Mouse (Mus musculus): ENCODE results near the gene Mgll. TPM values are rescaled to one million over a fixed set of nuclear protein-coding genes. Genes with fewer than 3 reads are reported as not detected.

Gene Mgll
- total and polyA plus RNA-seq, 3 experiments, result 88.7 to 146 (median 102) TPM

DNA sequence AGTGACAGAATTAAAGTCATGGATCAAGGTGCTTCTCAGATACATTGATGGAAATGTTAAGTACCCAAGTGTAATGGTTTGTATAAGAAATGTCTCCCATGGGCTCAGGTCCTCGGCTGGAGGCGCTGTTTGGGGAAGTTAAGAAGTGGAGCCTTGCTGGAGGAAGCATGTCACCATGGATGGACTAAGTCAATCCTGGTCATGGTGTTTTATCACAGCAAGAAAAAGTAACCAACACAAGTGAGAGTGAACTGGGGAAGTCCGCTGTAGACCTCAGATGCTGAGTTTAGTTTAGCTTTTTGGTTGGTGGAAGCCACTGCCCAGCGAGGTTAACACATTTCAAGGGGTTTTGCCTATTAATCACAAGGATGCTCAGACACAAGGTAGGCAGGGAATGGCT, 105.4 kb downstream of the Mgll start:
- no peaks in the 10 kb centered on the region for H3K36me3 ChIP-seq (ENCODE audit: control insufficient read depth, insufficient read depth, low read length)
- intact Hi-C loops (cut with DNase I), result no loop called here
- DNase-seq, result no peak
- no peaks in the 10 kb centered on the region for H3K79me2 ChIP-seq (replicated peaks; ENCODE audit: control insufficient read depth, insufficient read depth, low read length)
- H3K4me3 ChIP-seq, result no peak overlapping the region
- no peaks in the 10 kb centered on the region for H3K27me3 ChIP-seq (ENCODE audit: control insufficient read depth, insufficient read depth, low read length)
- H3K27ac ChIP-seq, result no peak overlapping the region
- TF ChIP-seq CTCF (IDR thresholded peaks at IDR 0.05) (no peak), EP300 (IDR thresholded peaks at IDR 0.05; ENCODE audit: insufficient read depth, low read depth, low read length) (no peak), POLR2A (IDR thresholded peaks at IDR 0.05; ENCODE audit: insufficient read depth, low read depth, low read length) (no peak)
- H3K9ac ChIP-seq (ENCODE audit: low read depth, low read length), result no peak overlapping the region
- whole genome bisulfite sequencing, result 88% methylated on average over 4 of the region's 4 CpGs
- H3K4me1 ChIP-seq (ENCODE audit: control insufficient read depth, insufficient read depth, low read length), result peaks cover 3% of the 10 kb centered on the region; the same call in 1 of the 2 replicates

DNA sequence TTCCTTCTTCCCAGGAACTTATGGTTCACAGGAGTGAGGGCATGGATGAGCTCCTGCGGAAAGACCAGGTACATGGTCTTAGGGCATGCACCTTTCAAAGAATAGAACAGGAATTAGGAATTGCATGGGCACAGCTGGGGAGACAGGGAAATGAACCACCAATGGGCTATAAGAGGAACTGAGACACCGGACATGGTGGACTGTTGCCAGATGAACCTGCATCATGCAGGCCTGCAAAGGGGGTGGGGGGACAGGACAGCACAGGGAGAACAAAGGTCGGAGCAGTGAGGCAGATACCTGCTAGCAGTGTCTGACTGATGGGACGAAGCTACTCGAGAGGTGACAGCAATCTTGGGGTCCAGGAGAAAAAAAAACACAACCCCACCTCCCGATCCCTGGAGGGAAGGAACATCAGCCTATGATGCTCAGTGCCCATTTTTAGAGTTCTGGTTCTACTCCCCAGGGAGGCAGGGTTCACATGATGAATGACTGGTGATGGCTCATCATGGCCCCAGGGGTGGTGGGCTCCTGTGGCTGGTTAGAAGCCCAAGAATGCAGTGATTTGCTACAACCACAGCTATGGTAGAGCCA, 106.0 kb downstream of the Mgll start:
- Histone ChIP-seq H3K27me3 (ENCODE audit: control insufficient read depth, insufficient read depth, low read length) (no peaks in the 10 kb centered on the region), H3K27ac (no peak overlapping the region), H3K4me1 (ENCODE audit: control insufficient read depth, insufficient read depth, low read length) (peaks cover 3% of the 10 kb centered on the region; the same call in 1 of the 2 replicates), H3K4me3 (no peak overlapping the region), H3K9ac (ENCODE audit: low read depth, low read length) (no peak overlapping the region), H3K36me3 (ENCODE audit: control insufficient read depth, insufficient read depth, low read length) (no peaks in the 10 kb centered on the region), H3K79me2 (replicated peaks; ENCODE audit: control insufficient read depth, insufficient read depth, low read length) (no peaks in the 10 kb centered on the region)
- WGBS, result 69% methylated on average over 6 of the region's 6 CpGs
- no peak for DNase-seq
- TF ChIP-seq EP300 (IDR thresholded peaks at IDR 0.05; ENCODE audit: insufficient read depth, low read depth, low read length) (no peak), CTCF (IDR thresholded peaks at IDR 0.05) (no peak), POLR2A (IDR thresholded peaks at IDR 0.05; ENCODE audit: insufficient read depth, low read depth, low read length) (no peak)
- intact Hi-C loops (cut with DNase I), result loop anchor here (5.0 kb wide), 2 partner anchors 198 to 283 kb away; no protein-coding TSS in a partner anchor

DNA sequence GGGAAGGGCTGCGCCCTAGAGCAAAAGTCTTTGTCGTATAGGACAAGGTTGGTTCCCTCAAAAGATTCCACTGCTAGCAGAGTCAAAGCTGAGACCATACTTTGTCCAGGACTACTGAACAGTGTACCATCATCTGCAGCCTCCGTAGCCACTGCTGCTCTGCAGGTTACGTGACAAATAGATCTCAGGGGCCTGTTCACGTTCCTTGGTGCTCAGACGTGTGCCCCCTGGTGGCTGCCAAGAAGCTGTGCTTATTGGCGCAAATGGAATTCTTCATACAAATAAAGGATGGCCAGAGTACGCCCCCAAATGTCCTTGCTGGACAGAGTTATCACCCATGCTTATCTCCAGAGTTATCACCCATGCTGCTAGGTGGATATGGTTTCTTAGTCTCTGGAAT, 107.2 kb downstream of the Mgll start:
- peaks cover 3% of the 10 kb centered on the region; the same call in 1 of the 2 replicates for H3K4me1 ChIP-seq (ENCODE audit: control insufficient read depth, insufficient read depth, low read length)
- DNase-seq, result peak; percentile 71 to 73
- no peaks in the 10 kb centered on the region for H3K79me2 ChIP-seq (replicated peaks; ENCODE audit: control insufficient read depth, insufficient read depth, low read length)
- no peak overlapping the region for H3K27ac ChIP-seq
- H3K9ac ChIP-seq (ENCODE audit: low read depth, low read length), result no peak overlapping the region
- no peaks in the 10 kb centered on the region for H3K36me3 ChIP-seq (ENCODE audit: control insufficient read depth, insufficient read depth, low read length)
- H3K4me3 ChIP-seq, result no peak overlapping the region
- 22% methylated on average over 8 of the region's 8 CpGs for WGBS
- H3K27me3 ChIP-seq (ENCODE audit: control insufficient read depth, insufficient read depth, low read length), result no peaks in the 10 kb centered on the region
- TF ChIP-seq CTCF (IDR thresholded peaks at IDR 0.05) (peak; percentile 92), POLR2A (IDR thresholded peaks at IDR 0.05; ENCODE audit: insufficient read depth, low read depth, low read length) (no peak), EP300 (IDR thresholded peaks at IDR 0.05; ENCODE audit: insufficient read depth, low read depth, low read length) (peak; percentile 61; the same call in 1 of the 2 replicates)
- intact Hi-C loops (cut with DNase I), result loop anchor here (1.0 to 5.0 kb wide), 3 partner anchors 199 to 284 kb away; no protein-coding TSS in a partner anchor

DNA sequence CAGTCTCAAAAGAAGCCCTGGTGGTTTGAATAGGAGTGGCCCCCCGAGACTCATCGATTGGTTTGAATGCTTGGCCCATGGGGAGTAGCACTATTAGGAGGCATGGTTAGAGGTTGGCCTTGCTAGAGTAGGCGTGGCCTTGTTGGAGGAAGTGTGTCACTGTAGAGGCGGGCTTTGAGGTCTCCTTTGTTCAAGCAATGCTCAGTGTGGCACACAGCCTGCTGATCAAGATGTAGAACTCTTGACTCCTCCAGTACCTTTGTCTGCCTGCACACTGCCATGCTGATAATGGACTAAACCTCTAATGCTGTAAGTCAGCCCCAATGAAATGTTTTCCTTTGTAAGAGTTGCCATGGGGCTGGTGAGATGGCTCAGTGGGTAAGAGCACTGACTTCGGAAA, 108.5 kb downstream of the Mgll start:
- TF ChIP-seq CTCF (IDR thresholded peaks at IDR 0.05) (no peak), EP300 (IDR thresholded peaks at IDR 0.05; ENCODE audit: insufficient read depth, low read depth, low read length) (no peak), POLR2A (IDR thresholded peaks at IDR 0.05; ENCODE audit: insufficient read depth, low read depth, low read length) (no peak)

DNA sequence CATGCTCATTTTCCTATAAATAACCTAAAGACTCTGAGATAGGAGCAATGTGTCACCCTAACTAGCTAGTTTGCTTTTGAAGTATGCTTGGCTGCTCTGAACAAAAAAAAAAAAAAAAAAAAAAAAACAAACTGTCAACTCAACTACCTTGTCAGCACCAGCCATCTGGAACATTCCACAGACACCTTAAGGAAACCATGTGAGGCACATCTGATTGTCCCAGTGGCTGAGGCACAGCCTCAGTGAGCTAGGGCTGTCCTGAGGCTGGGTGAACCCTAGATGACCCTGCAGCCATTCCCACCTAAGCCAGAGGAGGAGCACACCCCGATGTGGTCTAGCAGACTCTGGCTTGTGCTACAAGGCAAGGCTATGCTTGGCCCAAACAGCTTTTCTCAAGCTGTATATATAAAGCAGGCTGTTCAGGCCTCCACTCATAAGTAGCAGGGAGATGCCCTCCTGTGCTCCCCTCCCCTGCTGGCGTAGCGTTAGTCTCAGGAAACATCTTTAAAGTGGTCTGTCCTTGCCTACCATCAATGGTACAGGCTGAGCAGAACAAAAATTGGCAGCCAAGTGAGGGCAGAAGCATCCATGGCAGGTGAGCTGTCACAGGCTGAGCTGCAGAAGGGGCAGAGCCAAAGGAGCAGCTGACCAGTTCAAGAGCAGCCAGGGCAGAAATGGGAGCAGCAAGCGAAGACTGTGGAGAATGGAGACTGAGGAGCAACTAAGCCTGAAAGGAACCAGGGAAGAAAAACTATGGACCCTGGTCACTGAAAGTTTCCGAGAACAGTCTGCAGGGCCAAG, 109.3 kb downstream of the Mgll start:
- no peak overlapping the region for H3K27ac ChIP-seq
- intact Hi-C loops (cut with DNase I), result loop anchor here (5.0 kb wide), 2 partner anchors 201 to 286 kb away; no protein-coding TSS in a partner anchor
- TF ChIP-seq EP300 (IDR thresholded peaks at IDR 0.05; ENCODE audit: insufficient read depth, low read depth, low read length) (no peak), POLR2A (IDR thresholded peaks at IDR 0.05; ENCODE audit: insufficient read depth, low read depth, low read length) (no peak), CTCF (IDR thresholded peaks at IDR 0.05) (no peak)

More for the DNA sequence above, 108.5 kb downstream of the Mgll start:
- H3K9ac ChIP-seq (ENCODE audit: low read depth, low read length), result no peak overlapping the region
- DNase-seq, result no peak
- whole genome bisulfite sequencing, result 77% methylated on average over 5 of the region's 5 CpGs
- peaks cover 3% of the 10 kb centered on the region; the same call in 1 of the 2 replicates for H3K4me1 ChIP-seq (ENCODE audit: control insufficient read depth, insufficient read depth, low read length)
- H3K36me3 ChIP-seq (ENCODE audit: control insufficient read depth, insufficient read depth, low read length), result no peaks in the 10 kb centered on the region
- H3K79me2 ChIP-seq (replicated peaks; ENCODE audit: control insufficient read depth, insufficient read depth, low read length), result no peaks in the 10 kb centered on the region
- no peak overlapping the region for H3K27ac ChIP-seq
- no peaks in the 10 kb centered on the region for H3K27me3 ChIP-seq (ENCODE audit: control insufficient read depth, insufficient read depth, low read length)
- H3K4me3 ChIP-seq, result no peak overlapping the region
- intact Hi-C loops (cut with DNase I), result loop anchor here (5.0 kb wide), 2 partner anchors 200 to 285 kb away; no protein-coding TSS in a partner anchor

More for the DNA sequence above, 109.3 kb downstream of the Mgll start:
- no peaks in the 10 kb centered on the region for H3K27me3 ChIP-seq (ENCODE audit: control insufficient read depth, insufficient read depth, low read length)
- no peaks in the 10 kb centered on the region for H3K36me3 ChIP-seq (ENCODE audit: control insufficient read depth, insufficient read depth, low read length)
- H3K9ac ChIP-seq (ENCODE audit: low read depth, low read length), result no peak overlapping the region
- no peak for DNase-seq
- H3K4me1 ChIP-seq (ENCODE audit: control insufficient read depth, insufficient read depth, low read length), result peaks cover 3% of the 10 kb centered on the region; the same call in 1 of the 2 replicates
- WGBS, result 72% methylated on average over 5 of the region's 5 CpGs
- no peak overlapping the region for H3K4me3 ChIP-seq
- H3K79me2 ChIP-seq (replicated peaks; ENCODE audit: control insufficient read depth, insufficient read depth, low read length), result no peaks in the 10 kb centered on the region
